In the genomic region with DNA sequence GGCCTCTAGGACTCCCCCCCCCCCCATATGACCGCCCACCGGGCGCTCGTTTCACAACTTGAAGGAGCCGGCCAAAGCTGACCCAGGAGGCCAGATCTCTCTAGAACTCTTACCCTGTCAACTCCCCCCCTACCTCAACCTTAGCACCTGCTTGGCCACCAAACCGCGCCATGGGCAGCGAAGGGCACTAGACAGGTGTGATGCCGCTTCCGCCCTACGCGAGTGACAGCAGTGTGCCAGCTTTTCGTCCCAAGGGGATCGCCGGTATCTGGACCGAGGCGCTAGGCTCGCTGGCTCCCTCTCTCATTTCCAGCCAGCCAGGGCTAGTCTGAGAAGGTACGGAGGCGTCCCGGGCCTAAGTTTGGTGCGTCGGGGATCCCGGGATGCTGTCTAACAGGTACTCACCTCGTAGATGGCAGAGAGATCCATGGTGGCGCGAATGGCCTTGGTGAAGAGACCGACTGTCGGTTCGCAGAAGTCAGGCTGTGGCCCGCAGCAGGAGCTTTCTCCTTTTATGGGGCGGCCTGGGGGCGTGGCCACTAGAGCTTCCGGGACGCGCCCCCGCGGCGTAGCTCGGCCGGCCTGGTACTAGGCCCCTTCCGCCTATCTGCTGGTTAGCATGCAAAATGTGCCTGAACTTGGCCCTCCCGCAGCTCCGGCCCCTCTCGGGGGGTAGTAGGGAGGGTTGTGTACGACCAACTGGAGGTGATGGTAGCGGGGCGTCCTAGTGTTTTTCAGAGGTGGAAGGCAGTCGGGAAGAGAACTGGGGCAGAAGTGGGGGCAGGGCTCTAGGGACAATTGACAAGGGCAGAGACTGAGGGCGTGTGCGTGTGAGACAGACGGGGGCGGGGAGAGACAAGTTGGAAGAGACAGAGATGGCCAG, we compare ENCODE assay signal across 8 mouse cellular contexts. TPM values are rescaled to one million over a fixed set of nuclear protein-coding genes. Genes with fewer than 3 reads are reported as not detected.
A peak's percentile ranks its signal among the peaks of the same experiment; 100 is the strongest.
DNase-seq lines count a peak whose midpoint lies in the region; ATAC-seq lines count a peak whose summit lies in the region.

No protein-coding gene starts in this region.

- H3K27me3 ChIP-seq in hindbrain, embryonic 13.5 days: peaks cover 22% of the 10 kb centered on the region

- ATAC-seq in hindbrain, embryonic 13.5 days (ENCODE audit: low FRiP score): peak; percentile 50

- H3K9me3 ChIP-seq in hindbrain, embryonic 13.5 days: no peaks in the 10 kb centered on the region

- H3K4me1 ChIP-seq in hindbrain, embryonic 13.5 days (replicated peaks): peaks cover 70% of the 10 kb centered on the region

- H3K27ac ChIP-seq in hindbrain, embryonic 13.5 days: peak overlapping the region; percentile 80
- H3K27ac ChIP-seq in macrophage: peak overlapping the region; percentile 100

- peak; percentile 98 for DNase-seq in NIH3T3 (ENCODE audit: low read depth)
- peak; percentile 65 to 84 for DNase-seq in cerebellum, postnatal 10 days
- DNase-seq in frontal cortex, postnatal 14 days (ENCODE audit: low spot score in 2 of 2): peak; percentile 68 to 70
- DNase-seq in left cerebral cortex, adult 18-20 months (ENCODE audit: low spot score in 2 of 2): peak; percentile 71
- DNase-seq in retina, postnatal 7 days (ENCODE audit: low read depth, low spot score): peak; percentile 67
- DNase-seq in urinary bladder, adult 18-20 months (ENCODE audit: low spot score in 2 of 2): peak; percentile 94 to 97

- peak overlapping the region; percentile 82 for H3K4me2 ChIP-seq in hindbrain, embryonic 13.5 days

- peak overlapping the region; percentile 53 for H3K4me3 ChIP-seq in hindbrain, embryonic 13.5 days
- H3K4me3 ChIP-seq in macrophage (ENCODE audit: inconsistent target): peak overlapping the region; percentile 96

- peaks cover 40% of the 10 kb centered on the region for H3K79me2 ChIP-seq in macrophage (ENCODE audit: inconsistent target)

- H3K36me3 ChIP-seq in hindbrain, embryonic 13.5 days: no peaks in the 10 kb centered on the region
- H3K36me3 ChIP-seq in macrophage (ENCODE audit: inconsistent target): peaks cover 10% of the 10 kb centered on the region; the same call in 1 of the 2 replicates

- peak overlapping the region; percentile 79 for H3K9ac ChIP-seq in hindbrain, embryonic 13.5 days

- WGBS in hindbrain, embryonic 13.5 days: 1% methylated on average over 53 of the region's 53 CpGs
- WGBS in macrophage (ENCODE audit: missing documents): under 1% methylated on average over 47 of the region's 53 CpGs

RNA-seq across cellular contexts. Expression of gene Zfp36, which starts 1.0 kb away (rescaled TPM):
- polyA plus RNA-seq in hindbrain, embryonic 13.5 days (2015; fragmentation: Nextera tagmentation; extraction: Ambion mirVana): 4.6 and 4.9 TPM in 2 replicates
- total RNA-seq in left cerebral cortex, adult 18-20 months (2021): 1 to 10 TPM; 1.4 to 2.3 TPM
- total RNA-seq in macrophage (2018; cell fraction: chromatin; rRNA removed): 1,000 to 10,000 TPM in 2 of 26 experiments, 100 to 1,000 TPM in 22, 10 to 100 TPM in 2; 91.8 to 1,107 (median 329) TPM
- 1,000 to 10,000 TPM in 13 of 26 experiments, 100 to 1,000 TPM in 13; 132 to 2,956 (median 939) TPM for total RNA-seq in macrophage (2018; cell fraction: cytosol; rRNA removed)
- total RNA-seq in macrophage (2018; cell fraction: nucleus; rRNA removed): 1,000 to 10,000 TPM in 15 of 26 experiments, 100 to 1,000 TPM in 11; 163 to 2,419 (median 1,098) TPM
- 67.8 to 98.8 TPM (median 74.9 TPM) in 3 replicates for polyA plus RNA-seq in macrophage (2018)

RNA-seq across cellular contexts. Expression of gene Plekhg2, which starts 6.6 kb away (rescaled TPM):
- 32.0 and 34.6 TPM in 2 replicates for polyA plus RNA-seq in hindbrain, embryonic 13.5 days (2015; fragmentation: Nextera tagmentation; extraction: Ambion mirVana)
- total RNA-seq in left cerebral cortex, adult 18-20 months (2021): 1 to 10 TPM; 4.8 to 5.2 TPM
- 10 to 100 TPM; 17.2 to 81.8 (median 27.5) TPM for total RNA-seq in macrophage (2018; cell fraction: chromatin; rRNA removed)
- total RNA-seq in macrophage (2018; cell fraction: cytosol; rRNA removed): 1 to 10 TPM; 2.9 to 8.1 (median 5.7) TPM
- 10 to 100 TPM in 21 of 26 experiments, 1 to 10 TPM in 5; 5.4 to 60.3 (median 19.3) TPM for total RNA-seq in macrophage (2018; cell fraction: nucleus; rRNA removed)
- polyA plus RNA-seq in macrophage (2018): 3.6 to 7.0 TPM (median 5.4 TPM) in 3 replicates

RNA-seq across cellular contexts. Expression of gene Med29, which starts 13.5 kb away (rescaled TPM):
- 43.7 and 44.8 TPM in 2 replicates for polyA plus RNA-seq in hindbrain, embryonic 13.5 days (2015; fragmentation: Nextera tagmentation; extraction: Ambion mirVana)
- total RNA-seq in left cerebral cortex, adult 18-20 months (2021): 10 to 100 TPM; 20.3 to 22.0 TPM
- 10 to 100 TPM in 2 of 26 experiments, 1 to 10 TPM in 24; 2.6 to 11.9 (median 5.0) TPM for total RNA-seq in macrophage (2018; cell fraction: chromatin; rRNA removed)
- total RNA-seq in macrophage (2018; cell fraction: cytosol; rRNA removed): 10 to 100 TPM in 22 of 26 experiments, 1 to 10 TPM in 4; 8.8 to 16.2 (median 11.9) TPM
- 10 to 100 TPM in 2 of 26 experiments, 1 to 10 TPM in 24; 2.4 to 10.8 (median 5.4) TPM for total RNA-seq in macrophage (2018; cell fraction: nucleus; rRNA removed)
- polyA plus RNA-seq in macrophage (2018): 13.6 to 20.0 TPM (median 16.3 TPM) in 3 replicates

RNA-seq across cellular contexts. Expression of gene Paf1, which starts 13.7 kb away (rescaled TPM):
- polyA plus RNA-seq in hindbrain, embryonic 13.5 days (2015; fragmentation: Nextera tagmentation; extraction: Ambion mirVana): 93.0 and 100 TPM in 2 replicates
- total RNA-seq in left cerebral cortex, adult 18-20 months (2021): 10 to 100 TPM; 54.8 to 59.0 TPM
- 100 to 1,000 TPM; 101 to 451 (median 214) TPM for total RNA-seq in macrophage (2018; cell fraction: chromatin; rRNA removed)
- total RNA-seq in macrophage (2018; cell fraction: cytosol; rRNA removed): 10 to 100 TPM; 37.2 to 79.3 (median 58.5) TPM
- total RNA-seq in macrophage (2018; cell fraction: nucleus; rRNA removed): 100 to 1,000 TPM in 20 of 26 experiments, 10 to 100 TPM in 6; 77.1 to 321 (median 147) TPM
- 72.5 to 257 TPM (median 75.2 TPM) in 3 replicates for polyA plus RNA-seq in macrophage (2018)

RNA-seq across cellular contexts. Expression of gene Rps16, which starts 28.6 kb away (rescaled TPM):
- polyA plus RNA-seq in hindbrain, embryonic 13.5 days (2015; fragmentation: Nextera tagmentation; extraction: Ambion mirVana): 537 and 543 TPM in 2 replicates
- total RNA-seq in left cerebral cortex, adult 18-20 months (2021): 100 to 1,000 TPM; 462 to 497 TPM
- total RNA-seq in macrophage (2018; cell fraction: chromatin; rRNA removed): 100 to 1,000 TPM in 1 of 26 experiments, 10 to 100 TPM in 22, 1 to 10 TPM in 3; 7.8 to 113 (median 17.4) TPM
- 1,000 to 10,000 TPM in 6 of 26 experiments, 100 to 1,000 TPM in 20; 365 to 1,079 (median 619) TPM for total RNA-seq in macrophage (2018; cell fraction: cytosol; rRNA removed)
- total RNA-seq in macrophage (2018; cell fraction: nucleus; rRNA removed): 100 to 1,000 TPM in 9 of 26 experiments, 10 to 100 TPM in 17; 47.6 to 158 (median 92.7) TPM
- 335 to 822 TPM (median 800 TPM) in 3 replicates for polyA plus RNA-seq in macrophage (2018)

Comparison
In these comparisons a context has a peak if more than half of its experiments do, and no peak if none do; other contexts are left out.
1. Peak in every context shown above with its lines: DNase-seq, ATAC-seq, H3K4me3 ChIP-seq and H3K27ac ChIP-seq.
2. RNA of gene Zfp36, which starts 1.0 kb away (polyA plus RNA-seq): 67.8 to 98.8 TPM in macrophage; 4.6 to 4.9 TPM in hindbrain, embryonic 13.5 days; every median in the first group is over 10 times any median in the second.